Mouse (Mus musculus): ENCODE data around the gene Slitrk2.

The Slitrk2 gene

DNA sequence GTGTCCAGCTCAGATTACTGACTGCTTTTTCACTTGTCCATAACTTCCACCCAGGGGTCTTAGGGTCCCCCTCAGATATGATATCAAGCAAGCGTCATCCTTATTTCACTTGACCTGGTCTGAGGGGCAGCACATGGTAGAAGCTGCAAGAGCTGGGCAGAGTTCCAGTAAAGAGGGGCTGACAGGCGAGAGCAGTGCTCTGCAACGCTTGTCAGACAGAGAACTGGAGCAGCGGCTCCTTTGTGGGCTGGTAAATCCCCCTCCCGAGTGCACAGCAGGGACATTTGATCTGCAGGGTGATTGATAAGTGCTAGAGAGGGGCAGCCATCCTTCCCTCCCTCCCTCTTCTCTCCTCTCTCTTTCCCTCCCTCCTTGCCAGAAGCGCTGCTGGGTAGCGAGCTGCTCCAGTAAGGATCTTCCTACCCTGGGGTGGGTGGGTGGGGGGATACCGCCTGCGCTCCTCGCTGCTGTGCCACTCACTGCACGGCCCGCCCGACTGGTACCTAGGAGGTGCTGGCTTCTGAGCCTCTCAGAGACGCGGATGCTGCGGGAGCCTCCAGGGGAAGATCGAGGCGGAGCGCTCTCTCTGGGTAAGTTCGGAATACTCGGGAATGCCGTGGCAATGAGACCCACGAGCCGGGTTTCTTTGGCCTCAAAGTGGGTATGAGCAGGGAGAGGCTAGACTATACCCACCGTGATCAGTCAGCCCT is at the start of gene Slitrk2:
Gene Slitrk2 (plus strand): TSS at position 408 of the 710 bp plus-strand sequence.
- DNase-seq, result no peak

DNA sequence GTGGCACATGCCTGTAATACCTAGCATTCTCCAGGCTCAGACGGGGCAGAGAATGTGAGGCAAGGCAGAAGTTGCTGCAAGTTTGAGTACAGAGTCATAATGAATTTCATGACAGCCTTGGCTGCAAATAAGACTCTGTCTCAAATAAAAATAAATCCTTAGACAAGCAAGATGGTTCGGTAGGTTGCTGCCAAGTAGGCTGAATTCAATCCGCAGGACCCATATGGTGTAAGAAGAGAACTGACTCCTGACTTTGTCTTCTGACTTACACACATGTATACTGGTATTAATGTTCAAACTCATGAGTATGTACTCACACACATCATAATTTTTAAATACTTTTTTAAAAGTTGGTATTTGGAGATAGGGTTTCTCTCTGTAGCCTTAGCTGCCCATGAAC is 43.6 kb upstream of the Slitrk2 start:
- DNase-seq, result no peak

DNA sequence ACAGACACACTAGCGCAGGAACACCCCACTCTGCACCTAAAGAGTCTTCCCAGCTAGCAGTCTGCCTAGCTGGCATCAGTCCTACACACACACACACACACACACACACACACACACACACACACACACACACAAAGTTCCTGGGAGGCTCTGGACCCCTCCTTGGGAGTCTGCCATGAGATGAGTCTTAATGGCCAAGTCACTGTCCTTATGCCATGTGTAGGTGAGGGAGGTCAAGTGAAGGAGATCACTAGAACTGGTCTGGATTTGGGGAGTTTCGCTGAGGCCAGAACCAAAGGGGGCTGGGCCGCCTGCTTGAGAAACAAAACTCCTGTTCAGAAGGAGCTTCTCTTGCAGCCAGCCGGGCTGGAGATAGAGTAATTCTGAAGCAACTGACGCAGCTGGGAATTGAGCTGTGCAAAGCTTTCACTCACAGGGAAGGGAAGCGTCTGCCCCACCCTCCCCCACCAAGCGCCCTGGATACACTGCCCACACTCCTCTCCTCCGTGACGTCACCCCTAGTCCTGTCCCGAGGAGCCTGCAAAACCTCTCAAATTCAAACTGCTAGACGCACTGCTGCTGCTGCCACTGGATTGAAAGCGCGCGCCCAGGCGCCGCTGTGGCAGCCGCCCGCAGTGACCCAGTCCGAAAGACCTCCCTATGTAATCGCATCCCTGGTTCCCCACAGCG is 3.5 kb downstream of the Slitrk2 start:
- peak; percentile 10 to 21 for DNase-seq

DNA sequence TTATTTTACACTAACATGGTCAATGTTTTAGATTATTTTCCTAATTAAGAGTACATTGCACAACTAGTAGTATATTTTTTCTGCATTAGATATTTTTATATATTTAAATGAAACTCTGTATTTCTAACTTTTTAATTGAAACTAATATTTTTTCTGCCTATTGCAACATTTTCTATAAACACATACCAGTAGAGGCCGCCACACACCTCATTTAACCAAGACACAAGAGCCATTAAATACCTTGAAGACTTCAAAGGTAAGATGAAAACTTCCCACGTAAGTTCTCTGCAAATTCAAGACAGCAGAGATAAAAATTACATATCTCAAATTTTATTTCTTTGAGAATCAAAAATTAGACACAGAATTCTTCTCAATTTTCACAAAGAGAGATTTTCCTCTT is 8.2 kb downstream of the Slitrk2 start:
- no peak for DNase-seq

DNA sequence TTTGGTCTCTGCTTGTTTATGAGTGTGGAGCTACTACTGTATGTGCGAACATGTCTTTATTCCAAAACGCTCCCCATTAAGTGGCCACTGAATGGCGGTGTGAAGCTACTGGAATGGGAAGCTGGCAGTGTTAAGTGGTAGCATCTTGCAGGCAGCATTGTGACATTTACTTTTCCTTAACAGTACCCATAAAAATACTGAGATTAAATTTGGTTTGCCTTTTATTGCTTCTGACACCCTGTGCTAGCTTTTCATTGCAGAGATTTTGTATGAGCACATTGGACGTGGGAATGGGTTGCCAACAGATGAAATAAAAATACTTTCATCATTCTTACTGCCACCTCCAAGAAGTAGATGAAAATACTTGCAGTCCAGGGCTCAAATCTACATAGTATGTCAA is 27.8 kb downstream of the Slitrk2 start:
- DNase-seq, result no peak

DNA sequence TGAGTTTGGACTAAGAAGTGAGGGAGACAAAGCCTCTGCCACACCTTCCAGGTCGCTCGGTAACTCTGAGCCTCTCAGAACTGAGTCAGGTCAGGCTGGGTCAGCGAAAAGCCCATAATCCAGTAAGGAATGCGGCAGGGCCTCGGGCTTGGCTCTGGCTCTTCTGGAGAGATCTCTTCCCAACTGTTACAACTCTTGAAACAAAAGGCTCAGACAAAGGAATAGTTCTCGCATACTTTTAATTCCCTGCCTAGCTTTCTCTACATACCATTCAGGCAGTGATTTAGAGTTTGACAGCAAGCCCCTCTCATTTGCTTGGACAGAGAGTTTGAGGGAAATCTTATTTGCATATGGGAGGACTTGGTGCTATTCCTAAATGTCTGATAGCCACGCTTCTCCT is 29.5 kb downstream of the Slitrk2 start:
- no peak for DNase-seq
